ENCODE assay signal across 23 mouse cellular contexts in genomic region chr6:120871286-120871685, GRCm38 (mm10). TPM values are rescaled to one million over a fixed set of nuclear protein-coding genes. Genes with fewer than 3 reads are reported as not detected.
A peak's percentile ranks its signal among the peaks of the same experiment; 100 is the strongest.
DNase-seq lines count a peak whose midpoint lies in the region; ATAC-seq and TF ChIP-seq lines count a peak whose summit lies in the region.
"Had no signal": no experiment of that assay in that cellular context is flagged by ENCODE, and none has a peak within 500 bp of the region (broad histone marks: within the 10 kb centered on the region; RNA-seq: fewer than 3 reads in every experiment).

No protein-coding gene starts in this region.

- TF ChIP-seq CTCF in kidney, adult 2 months (conservative IDR thresholded peaks at IDR 0.05; ENCODE audit: insufficient read depth, insufficient read length, low read depth, low read length): no peak
- no peak for TF ChIP-seq CTCF in liver, adult 2 months (IDR thresholded peaks at IDR 0.05; ENCODE audit: low read depth, low read length)
- TF ChIP-seq CTCF in midbrain, postnatal 0 days (IDR thresholded peaks at IDR 0.05): no peak

- H3K27ac ChIP-seq in kidney, adult 2 months (ENCODE audit: insufficient read depth, low read depth, low read length): peak overlapping the region; percentile 52; the same call in 1 of the 2 replicates
- H3K27ac ChIP-seq in kidney, embryonic 14.5 days (ENCODE audit: low read depth, low read length): no peak overlapping the region
- no peak overlapping the region for H3K27ac ChIP-seq in liver, adult 2 months (replicated peaks; ENCODE audit: insufficient read depth, low read depth, low read length)
- no peak overlapping the region for H3K27ac ChIP-seq in liver, embryonic 12.5 days
- no peak overlapping the region for H3K27ac ChIP-seq in midbrain, postnatal 0 days (ENCODE audit: low read depth, low read length)
- H3K27ac ChIP-seq: embryonic facial prominence, embryonic 10.5 days; embryonic facial prominence, embryonic 12.5 days; forebrain, embryonic 13.5 days; forebrain, embryonic 15.5 days had no signal

- no peaks in the 10 kb centered on the region for H3K9me3 ChIP-seq in kidney, embryonic 14.5 days (ENCODE audit: control insufficient read depth, low read length)
- H3K9me3 ChIP-seq in liver, embryonic 12.5 days (replicated peaks): no peaks in the 10 kb centered on the region
- H3K9me3 ChIP-seq in midbrain, postnatal 0 days (ENCODE audit: low read length): no peaks in the 10 kb centered on the region
- H3K9me3 ChIP-seq: embryonic facial prominence, embryonic 10.5 days; embryonic facial prominence, embryonic 12.5 days; forebrain, embryonic 13.5 days; forebrain, embryonic 15.5 days; G1E had no signal

- H3K79me2 ChIP-seq in liver, adult 2 months (ENCODE audit: control insufficient read depth, insufficient read depth, low read length): no peaks in the 10 kb centered on the region

- H3K27me3 ChIP-seq in kidney, adult 2 months (replicated peaks; ENCODE audit: control insufficient read depth, insufficient read depth, low read length): no peaks in the 10 kb centered on the region
- H3K27me3 ChIP-seq in kidney, embryonic 14.5 days (ENCODE audit: control insufficient read depth, insufficient read depth, low read length): no peaks in the 10 kb centered on the region
- H3K27me3 ChIP-seq in liver, adult 2 months (ENCODE audit: control insufficient read depth, insufficient read depth, low read length): no peaks in the 10 kb centered on the region
- H3K27me3 ChIP-seq in liver, embryonic 12.5 days (replicated peaks): no peaks in the 10 kb centered on the region
- H3K27me3 ChIP-seq in midbrain, postnatal 0 days (ENCODE audit: insufficient read depth, low read length): no peaks in the 10 kb centered on the region
- H3K27me3 ChIP-seq: CH12.LX; embryonic facial prominence, embryonic 12.5 days; forebrain, embryonic 13.5 days; forebrain, embryonic 15.5 days had no signal

- no peak for TF ChIP-seq POLR2A in kidney, adult 2 months (IDR thresholded peaks at IDR 0.05; ENCODE audit: low read depth, low read length)
- TF ChIP-seq POLR2A in liver, adult 2 months (IDR thresholded peaks at IDR 0.05; ENCODE audit: extremely low read depth, insufficient read depth, low read length): no peak

- peaks cover 5% of the 10 kb centered on the region; the same call in 1 of the 2 replicates for H3K4me1 ChIP-seq in kidney, adult 2 months (ENCODE audit: control insufficient read depth, insufficient read depth, low read length)
- H3K4me1 ChIP-seq in kidney, embryonic 14.5 days (ENCODE audit: control insufficient read depth, insufficient read depth, low read length): no peaks in the 10 kb centered on the region
- peaks cover 4% of the 10 kb centered on the region; the same call in 1 of the 2 replicates for H3K4me1 ChIP-seq in liver, adult 2 months (ENCODE audit: control insufficient read depth, insufficient read depth, low read length)
- peaks cover 16% of the 10 kb centered on the region for H3K4me1 ChIP-seq in liver, embryonic 12.5 days
- H3K4me1 ChIP-seq in midbrain, postnatal 0 days (ENCODE audit: insufficient read depth, low read length): no peaks in the 10 kb centered on the region
- H3K4me1 ChIP-seq: embryonic facial prominence, embryonic 10.5 days; embryonic facial prominence, embryonic 12.5 days; forebrain, embryonic 13.5 days had no signal

- no peak for ATAC-seq in kidney, embryonic 14.5 days (ENCODE audit: low FRiP score, low TSS enrichment)
- ATAC-seq in liver, embryonic 12.5 days: no peak
- ATAC-seq in midbrain, postnatal 0 days (ENCODE audit: low FRiP score): no peak
- ATAC-seq: forebrain, embryonic 13.5 days; forebrain, embryonic 15.5 days; forebrain, postnatal 0 days had no signal

- no peaks in the 10 kb centered on the region; the same call in 1 of the 2 replicates for H3K36me3 ChIP-seq in kidney, adult 2 months (ENCODE audit: control insufficient read depth, insufficient read depth, low read length)
- H3K36me3 ChIP-seq in kidney, embryonic 14.5 days (ENCODE audit: control insufficient read depth, insufficient read depth, low read length): peaks cover 8% of the 10 kb centered on the region
- peaks cover 13% of the 10 kb centered on the region for H3K36me3 ChIP-seq in liver, adult 2 months (ENCODE audit: control insufficient read depth, insufficient read depth, low read length)
- peaks cover 78% of the 10 kb centered on the region for H3K36me3 ChIP-seq in liver, embryonic 12.5 days
- H3K36me3 ChIP-seq in midbrain, postnatal 0 days (ENCODE audit: insufficient read depth, low read length): no peaks in the 10 kb centered on the region

- peak; percentile 75 for DNase-seq in kidney, adult 2 months
- peak; percentile 77 for DNase-seq in kidney, adult 9 months
- no peak for DNase-seq in kidney, postnatal 10 days
- peak; percentile 18 for DNase-seq in liver, adult 2 months (ENCODE audit: extremely low read depth, low read depth, low spot score)
- DNase-seq in adipocyte (ENCODE audit: low spot score): peak; percentile 58
- DNase-seq in midbrain, postnatal 0 days (ENCODE audit: low spot score): no peak
- DNase-seq: adrenal gland, adult 8-10 months; adrenal gland, postnatal 14 days; adrenal gland, postnatal 36 days; cerebellum, adult 11-12 months; cerebellum, adult 2 months; cerebellum, adult 9-10 months; cerebellum, postnatal 10 days; cerebellum, postnatal 25 days; forebrain, postnatal 0 days had no signal

- WGBS in kidney, adult 2 months: 53% methylated on average over 2 of the region's 2 CpGs
- 79% methylated on average over 2 of the region's 2 CpGs for whole genome bisulfite sequencing in kidney, embryonic 14.5 days
- 46% methylated on average over 2 of the region's 2 CpGs for WGBS in liver, adult 2 months
- WGBS in liver, embryonic 12.5 days (ENCODE audit: insufficient replicate concordance): 86% methylated on average over 2 of the region's 2 CpGs
- 88% methylated on average over 2 of the region's 2 CpGs for WGBS in midbrain, postnatal 0 days

- H3K4me3 ChIP-seq in kidney, adult 2 months (ENCODE audit: insufficient read depth, low read depth, low read length): no peak overlapping the region
- H3K4me3 ChIP-seq in kidney, embryonic 14.5 days (ENCODE audit: low read length): no peak overlapping the region
- no peak overlapping the region for H3K4me3 ChIP-seq in liver, adult 2 months (ENCODE audit: insufficient read depth, low read depth, low read length)
- no peak overlapping the region for H3K4me3 ChIP-seq in liver, embryonic 12.5 days
- no peak overlapping the region for H3K4me3 ChIP-seq in midbrain, postnatal 0 days (ENCODE audit: low read depth, low read length)
- H3K4me3 ChIP-seq: embryonic facial prominence, embryonic 10.5 days; embryonic facial prominence, embryonic 12.5 days; forebrain, embryonic 13.5 days; forebrain, embryonic 15.5 days had no signal

- no peak overlapping the region for H3K4me2 ChIP-seq in kidney, embryonic 14.5 days (replicated peaks; ENCODE audit: low read depth, low read length)
- H3K4me2 ChIP-seq in liver, embryonic 12.5 days: no peak overlapping the region
- no peak overlapping the region for H3K4me2 ChIP-seq in midbrain, postnatal 0 days (ENCODE audit: low read depth, low read length, poor library complexity, severe bottlenecking)
- H3K4me2 ChIP-seq: embryonic facial prominence, embryonic 12.5 days; forebrain, embryonic 13.5 days; forebrain, embryonic 15.5 days had no signal

- H3K9ac ChIP-seq in kidney, embryonic 14.5 days (ENCODE audit: low read depth, low read length): no peak overlapping the region
- H3K9ac ChIP-seq in liver, adult 2 months (ENCODE audit: low read depth, low read length): no peak overlapping the region
- no peak overlapping the region for H3K9ac ChIP-seq in liver, embryonic 12.5 days
- no peak overlapping the region for H3K9ac ChIP-seq in midbrain, postnatal 0 days (replicated peaks; ENCODE audit: low read length, poor library complexity, severe bottlenecking)
- H3K9ac ChIP-seq: embryonic facial prominence, embryonic 12.5 days; forebrain, embryonic 13.5 days; forebrain, embryonic 15.5 days; forebrain, postnatal 0 days had no signal

RNA-seq across cellular contexts. Expression of gene Bcl2l13, which starts 35.3 kb away (rescaled TPM):
- 23.3 and 27.5 TPM in 2 replicates for polyA plus RNA-seq in kidney, adult 2 months (2012; rRNA removed)
- 22.9 and 34.0 TPM in 2 replicates for polyA plus RNA-seq in kidney, embryonic 14.5 days (2014; fragmentation: Nextera tagmentation; extraction: Ambion mirVana)
- total RNA-seq in liver, adult 2 months (2014; rRNA removed): 17.4 and 18.0 TPM in 2 replicates
- 24.3 and 25.7 TPM in 2 replicates for polyA plus RNA-seq in liver, adult 2 months (2012; rRNA removed)
- polyA plus RNA-seq in liver, embryonic 12.5 days (2016; fragmentation: Nextera tagmentation; extraction: Ambion mirVana): 50.3 and 50.6 TPM in 2 replicates
- total RNA-seq in midbrain, postnatal 0 days (2014; rRNA removed): 133 and 210 TPM in 2 replicates
- polyA plus RNA-seq in midbrain, postnatal 0 days (2015; fragmentation: Nextera tagmentation; extraction: Ambion mirVana): 19.0 and 21.9 TPM in 2 replicates

RNA-seq across cellular contexts. Expression of gene Bid, which starts 45.4 kb away (rescaled TPM):
- polyA plus RNA-seq in kidney, adult 2 months (2012; rRNA removed): 59.8 and 60.6 TPM in 2 replicates
- polyA plus RNA-seq in kidney, embryonic 14.5 days (2014; fragmentation: Nextera tagmentation; extraction: Ambion mirVana): 19.6 and 25.1 TPM in 2 replicates
- 13.9 and 16.8 TPM in 2 replicates for total RNA-seq in liver, adult 2 months (2014; rRNA removed)
- polyA plus RNA-seq in liver, adult 2 months (2012; rRNA removed): 6.1 and 6.9 TPM in 2 replicates
- polyA plus RNA-seq in liver, embryonic 12.5 days (2016; fragmentation: Nextera tagmentation; extraction: Ambion mirVana): 32.4 and 32.9 TPM in 2 replicates
- total RNA-seq in midbrain, postnatal 0 days (2014; rRNA removed): 36.3 and 40.0 TPM in 2 replicates
- 55.6 and 58.7 TPM in 2 replicates for polyA plus RNA-seq in midbrain, postnatal 0 days (2015; fragmentation: Nextera tagmentation; extraction: Ambion mirVana)

RNA-seq across cellular contexts. Expression of gene Atp6v1e1, which starts 48.7 kb away (rescaled TPM):
- 418 and 428 TPM in 2 replicates for polyA plus RNA-seq in kidney, adult 2 months (2012; rRNA removed)
- polyA plus RNA-seq in kidney, embryonic 14.5 days (2014; fragmentation: Nextera tagmentation; extraction: Ambion mirVana): 121 and 139 TPM in 2 replicates
- total RNA-seq in liver, adult 2 months (2014; rRNA removed): 137 and 149 TPM in 2 replicates
- polyA plus RNA-seq in liver, adult 2 months (2012; rRNA removed): 95.9 and 110 TPM in 2 replicates
- 150 and 151 TPM in 2 replicates for polyA plus RNA-seq in liver, embryonic 12.5 days (2016; fragmentation: Nextera tagmentation; extraction: Ambion mirVana)
- total RNA-seq in midbrain, postnatal 0 days (2014; rRNA removed): 251 and 264 TPM in 2 replicates
- 333 and 346 TPM in 2 replicates for polyA plus RNA-seq in midbrain, postnatal 0 days (2015; fragmentation: Nextera tagmentation; extraction: Ambion mirVana)

Comparison
In these comparisons a context has a peak if more than half of its experiments do, and no peak if none do; other contexts are left out.
1. DNase-seq: peak in kidney, adult 2 months (single experiment), kidney, adult 9 months (single experiment), liver, adult 2 months (single experiment) and adipocyte (single experiment); none in kidney, postnatal 10 days (single experiment) and midbrain, postnatal 0 days (single experiment).